Mouse (Mus musculus): ENCODE results near the gene Hsf5. TPM values are rescaled to one million over a fixed set of nuclear protein-coding genes. Genes with fewer than 3 reads are reported as not detected.

The Hsf5 gene
- polyA plus RNA-seq, 1 experiment from 2014 or later: 0.59 TPM

- H3K27ac ChIP-seq (replicated peaks): peak overlapping the region; percentile 90
- H3K9ac ChIP-seq: peak overlapping the region; percentile 85
- ATAC-seq (ENCODE audit: low read depth): no peak
- peak overlapping the region; percentile 87 for H3K4me2 ChIP-seq
- 32% methylated on average over 13 of the region's 13 CpGs for WGBS
- H3K36me3 ChIP-seq: peaks cover 17% of the 10 kb centered on the region
- H3K27me3 ChIP-seq: no peaks in the 10 kb centered on the region
- H3K9me3 ChIP-seq: no peaks in the 10 kb centered on the region
- peak overlapping the region; percentile 78 for H3K4me3 ChIP-seq
- H3K4me1 ChIP-seq (replicated peaks): peaks cover 72% of the 10 kb centered on the region
Measured at GRCm38 (mm10) chr11:87592713-87593598, 24.0 kb upstream of the Hsf5 start.

GRCm38 (mm10) chr11:87595327-87595841 is 21.6 kb upstream of the Hsf5 start:
- Histone ChIP-seq H3K4me2 (peak overlapping the region; percentile 92), H3K27me3 (no peaks in the 10 kb centered on the region), H3K4me1 (replicated peaks) (peaks cover 66% of the 10 kb centered on the region), H3K27ac (replicated peaks) (peak overlapping the region; percentile 91), H3K9me3 (no peaks in the 10 kb centered on the region), H3K36me3 (peaks cover 41% of the 10 kb centered on the region), H3K4me3 (peak overlapping the region; percentile 91), H3K9ac (peak overlapping the region; percentile 97)
- 1% methylated on average over 35 of the region's 37 CpGs for WGBS
- ATAC-seq (ENCODE audit: low read depth): peak; percentile 54

- Histone ChIP-seq H3K9me3 (no peaks in the 10 kb centered on the region), H3K4me3 (peak overlapping the region; percentile 91), H3K4me2 (peak overlapping the region; percentile 92), H3K27ac (replicated peaks) (peak overlapping the region; percentile 91), H3K4me1 (replicated peaks) (peaks cover 60% of the 10 kb centered on the region), H3K9ac (peak overlapping the region; percentile 97), H3K27me3 (no peaks in the 10 kb centered on the region), H3K36me3 (peaks cover 47% of the 10 kb centered on the region)
- WGBS: 5% methylated on average over 7 of the region's 7 CpGs
- ATAC-seq (ENCODE audit: low read depth): no peak
Measured at GRCm38 (mm10) chr11:87595976-87596375, 21.0 kb upstream of the Hsf5 start.

- peak overlapping the region; percentile 91 for H3K27ac ChIP-seq (replicated peaks)
- peak overlapping the region; percentile 91 for H3K4me3 ChIP-seq
- H3K9ac ChIP-seq: peak overlapping the region; percentile 97
- H3K4me1 ChIP-seq (replicated peaks): peaks cover 59% of the 10 kb centered on the region
- peaks cover 52% of the 10 kb centered on the region for H3K36me3 ChIP-seq
- H3K4me2 ChIP-seq: peak overlapping the region; percentile 92
- 17% methylated on average over 2 of the region's 2 CpGs for WGBS
- H3K27me3 ChIP-seq: no peaks in the 10 kb centered on the region
- H3K9me3 ChIP-seq: no peaks in the 10 kb centered on the region
- ATAC-seq (ENCODE audit: low read depth): no peak
Measured at GRCm38 (mm10) chr11:87596492-87596891, 20.5 kb upstream of the Hsf5 start.

- peak overlapping the region; percentile 97 for H3K9ac ChIP-seq
- peaks cover 58% of the 10 kb centered on the region for H3K36me3 ChIP-seq
- peak overlapping the region; percentile 91; the same call in 1 of the 2 replicates for H3K27ac ChIP-seq (replicated peaks)
- peak overlapping the region; percentile 91 for H3K4me3 ChIP-seq
- no peaks in the 10 kb centered on the region for H3K9me3 ChIP-seq
- H3K4me2 ChIP-seq: peak overlapping the region; percentile 92
- H3K4me1 ChIP-seq (replicated peaks): peaks cover 59% of the 10 kb centered on the region
- no peaks in the 10 kb centered on the region for H3K27me3 ChIP-seq
- no peak for ATAC-seq (ENCODE audit: low read depth)
Measured at GRCm38 (mm10) chr11:87597061-87597460, 19.9 kb upstream of the Hsf5 start.

- Histone ChIP-seq H3K9ac (no peak overlapping the region), H3K4me2 (no peak overlapping the region), H3K9me3 (no peaks in the 10 kb centered on the region), H3K36me3 (peaks cover 76% of the 10 kb centered on the region), H3K4me3 (no peak overlapping the region), H3K4me1 (replicated peaks) (peaks cover 38% of the 10 kb centered on the region), H3K27ac (replicated peaks) (no peak overlapping the region), H3K27me3 (no peaks in the 10 kb centered on the region)
- 92% methylated on average over 13 of the region's 13 CpGs for WGBS
- ATAC-seq (ENCODE audit: low read depth): no peak
Measured at GRCm38 (mm10) chr11:87599395-87600089, 17.4 kb upstream of the Hsf5 start.

- H3K27me3 ChIP-seq: no peaks in the 10 kb centered on the region
- H3K36me3 ChIP-seq: peaks cover 84% of the 10 kb centered on the region
- no peak overlapping the region for H3K9ac ChIP-seq
- H3K27ac ChIP-seq (replicated peaks): no peak overlapping the region
- H3K9me3 ChIP-seq: no peaks in the 10 kb centered on the region
- peaks cover 29% of the 10 kb centered on the region for H3K4me1 ChIP-seq (replicated peaks)
- ATAC-seq (ENCODE audit: low read depth): no peak
- H3K4me2 ChIP-seq: no peak overlapping the region
- 91% methylated on average over 10 of the region's 10 CpGs for WGBS
- H3K4me3 ChIP-seq: no peak overlapping the region
Measured at GRCm38 (mm10) chr11:87600322-87600853, 16.6 kb upstream of the Hsf5 start.

GRCm38 (mm10) chr11:87602234-87602633 is 14.7 kb upstream of the Hsf5 start:
- H3K27me3 ChIP-seq: no peaks in the 10 kb centered on the region
- no peak overlapping the region for H3K4me3 ChIP-seq
- no peak overlapping the region for H3K4me2 ChIP-seq
- H3K9me3 ChIP-seq: no peaks in the 10 kb centered on the region
- peaks cover 100% of the 10 kb centered on the region for H3K36me3 ChIP-seq
- H3K9ac ChIP-seq: no peak overlapping the region
- peaks cover 13% of the 10 kb centered on the region for H3K4me1 ChIP-seq (replicated peaks)
- H3K27ac ChIP-seq (replicated peaks): no peak overlapping the region
- 92% methylated on average over 9 of the region's 9 CpGs for WGBS
- ATAC-seq (ENCODE audit: low read depth): no peak

GRCm38 (mm10) chr11:87603571-87603970 is 13.4 kb upstream of the Hsf5 start:
- Histone ChIP-seq H3K9me3 (no peaks in the 10 kb centered on the region), H3K27ac (replicated peaks) (no peak overlapping the region), H3K27me3 (no peaks in the 10 kb centered on the region), H3K4me1 (replicated peaks) (0 out of 2 replicates have a peak, but pooled peaks cover 6% of the 10 kb centered on the region), H3K4me2 (no peak overlapping the region), H3K36me3 (peaks cover 100% of the 10 kb centered on the region), H3K4me3 (no peak overlapping the region), H3K9ac (no peak overlapping the region)
- WGBS: 98% methylated on average over 2 of the region's 2 CpGs
- ATAC-seq (ENCODE audit: low read depth): no peak

- no peak overlapping the region for H3K4me3 ChIP-seq
- no peak for ATAC-seq (ENCODE audit: low read depth)
- WGBS: 91% methylated on average over 7 of the region's 7 CpGs
- peaks cover 99% of the 10 kb centered on the region for H3K36me3 ChIP-seq
- no peak overlapping the region for H3K27ac ChIP-seq (replicated peaks)
- no peaks in the 10 kb centered on the region for H3K27me3 ChIP-seq
- no peaks in the 10 kb centered on the region for H3K9me3 ChIP-seq
- no peak overlapping the region for H3K4me2 ChIP-seq
- H3K4me1 ChIP-seq (replicated peaks): no peaks in the 10 kb centered on the region; the same call in 1 of the 2 replicates
- no peak overlapping the region for H3K9ac ChIP-seq
Measured at GRCm38 (mm10) chr11:87609264-87609663, 7.7 kb upstream of the Hsf5 start.

- H3K9ac ChIP-seq: no peak overlapping the region
- peaks cover 98% of the 10 kb centered on the region for H3K36me3 ChIP-seq
- no peak overlapping the region for H3K27ac ChIP-seq (replicated peaks)
- no peaks in the 10 kb centered on the region for H3K27me3 ChIP-seq
- 93% methylated on average over 9 of the region's 9 CpGs for WGBS
- no peak overlapping the region for H3K4me3 ChIP-seq
- H3K9me3 ChIP-seq: no peaks in the 10 kb centered on the region
- no peak for ATAC-seq (ENCODE audit: low read depth)
- H3K4me2 ChIP-seq: no peak overlapping the region
- H3K4me1 ChIP-seq (replicated peaks): no peaks in the 10 kb centered on the region; the same call in 1 of the 2 replicates
Measured at GRCm38 (mm10) chr11:87611547-87611946, 5.4 kb upstream of the Hsf5 start.

GRCm38 (mm10) chr11:87613972-87614371 is 3.0 kb upstream of the Hsf5 start:
- Histone ChIP-seq H3K36me3 (peaks cover 98% of the 10 kb centered on the region), H3K9me3 (no peaks in the 10 kb centered on the region; the same call in 1 of the 2 replicates), H3K27me3 (no peaks in the 10 kb centered on the region), H3K27ac (replicated peaks) (no peak overlapping the region), H3K9ac (no peak overlapping the region), H3K4me3 (no peak overlapping the region), H3K4me1 (replicated peaks) (no peaks in the 10 kb centered on the region; the same call in 1 of the 2 replicates), H3K4me2 (no peak overlapping the region)
- no peak for ATAC-seq (ENCODE audit: low read depth)
- 93% methylated on average over 7 of the region's 7 CpGs for WGBS
